Mouse (Mus musculus): ENCODE data around the gene Cdc42ep4. TPM values are rescaled to one million over a fixed set of nuclear protein-coding genes. Genes with fewer than 3 reads are reported as not detected.

Cdc42ep4 gene
- polyA plus RNA-seq, 1 experiment from 2014 or later: 30.2 TPM

GRCm38 (mm10) chr11:113752685-113753430 lies 1.2 kb upstream of the Cdc42ep4 start:
- ATAC-seq: no peak
- TF ChIP-seq CTCF (IDR thresholded peaks at IDR 0.05; ENCODE audit: low read depth): no peak
- Histone ChIP-seq H3K9ac (ENCODE audit: low read depth, low read length) (no peak overlapping the region), H3K4me2 (replicated peaks; ENCODE audit: low read depth) (peak overlapping the region; percentile 87; the same call in 1 of the 2 replicates), H3K36me3 (ENCODE audit: control insufficient read depth, insufficient read depth) (no peaks in the 10 kb centered on the region), H3K9me3 (ENCODE audit: control insufficient read depth) (no peaks in the 10 kb centered on the region), H3K27ac (ENCODE audit: low read depth, low read length) (no peak overlapping the region), H3K4me1 (replicated peaks; ENCODE audit: control insufficient read depth, insufficient read depth, low read length) (0 out of 2 replicates have a peak, but pooled peaks cover 7% of the 10 kb centered on the region), H3K27me3 (replicated peaks; ENCODE audit: control insufficient read depth, insufficient read depth, low read length) (no peaks in the 10 kb centered on the region), H3K4me3 (ENCODE audit: low read depth, low read length) (no peak overlapping the region)
- 93% methylated on average over 10 of the region's 10 CpGs for WGBS

DNA sequence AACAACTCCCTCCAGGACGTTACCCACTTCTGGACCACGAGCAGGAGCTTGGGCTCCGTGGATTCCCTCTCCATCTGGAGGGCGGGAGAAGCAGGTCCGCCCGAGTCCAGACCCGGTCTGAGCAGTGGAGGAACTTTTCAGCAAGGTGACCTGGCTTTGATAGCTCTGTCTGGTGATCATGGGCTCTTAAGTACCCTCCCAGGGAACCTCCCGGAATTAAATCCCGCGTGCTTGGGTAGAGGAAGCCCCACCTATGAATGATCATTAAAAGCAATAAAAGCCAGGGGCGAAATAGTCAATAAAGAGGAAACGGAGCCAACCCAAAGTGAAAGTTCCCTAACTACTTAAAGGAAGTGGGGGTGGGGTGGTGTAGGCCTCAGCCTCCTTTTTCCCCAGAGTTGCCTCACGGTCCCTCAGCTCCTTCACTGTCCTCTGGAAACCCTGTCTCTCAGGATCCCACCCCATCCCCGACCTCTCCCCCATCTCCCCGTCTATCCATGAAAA lies 529 bp upstream of the Cdc42ep4 start:
- H3K4me1 ChIP-seq (replicated peaks; ENCODE audit: control insufficient read depth, insufficient read depth, low read length): peaks cover 13% of the 10 kb centered on the region; the same call in 1 of the 2 replicates
- peak overlapping the region; percentile 69 for H3K4me3 ChIP-seq (ENCODE audit: low read depth, low read length)
- 13% methylated on average over 15 of the region's 15 CpGs for WGBS
- no peaks in the 10 kb centered on the region for H3K27me3 ChIP-seq (replicated peaks; ENCODE audit: control insufficient read depth, insufficient read depth, low read length)
- no peak for TF ChIP-seq CTCF (IDR thresholded peaks at IDR 0.05; ENCODE audit: low read depth)
- ATAC-seq: 0 out of 2 replicates have a peak, but pooled peaks have one; percentile 4
- peak overlapping the region; percentile 87 for H3K4me2 ChIP-seq (replicated peaks; ENCODE audit: low read depth)
- H3K9ac ChIP-seq (ENCODE audit: low read depth, low read length): peak overlapping the region; percentile 69
- H3K27ac ChIP-seq (ENCODE audit: low read depth, low read length): peak overlapping the region; percentile 87
- no peaks in the 10 kb centered on the region for H3K36me3 ChIP-seq (ENCODE audit: control insufficient read depth, insufficient read depth)
- H3K9me3 ChIP-seq (ENCODE audit: control insufficient read depth): no peaks in the 10 kb centered on the region

DNA sequence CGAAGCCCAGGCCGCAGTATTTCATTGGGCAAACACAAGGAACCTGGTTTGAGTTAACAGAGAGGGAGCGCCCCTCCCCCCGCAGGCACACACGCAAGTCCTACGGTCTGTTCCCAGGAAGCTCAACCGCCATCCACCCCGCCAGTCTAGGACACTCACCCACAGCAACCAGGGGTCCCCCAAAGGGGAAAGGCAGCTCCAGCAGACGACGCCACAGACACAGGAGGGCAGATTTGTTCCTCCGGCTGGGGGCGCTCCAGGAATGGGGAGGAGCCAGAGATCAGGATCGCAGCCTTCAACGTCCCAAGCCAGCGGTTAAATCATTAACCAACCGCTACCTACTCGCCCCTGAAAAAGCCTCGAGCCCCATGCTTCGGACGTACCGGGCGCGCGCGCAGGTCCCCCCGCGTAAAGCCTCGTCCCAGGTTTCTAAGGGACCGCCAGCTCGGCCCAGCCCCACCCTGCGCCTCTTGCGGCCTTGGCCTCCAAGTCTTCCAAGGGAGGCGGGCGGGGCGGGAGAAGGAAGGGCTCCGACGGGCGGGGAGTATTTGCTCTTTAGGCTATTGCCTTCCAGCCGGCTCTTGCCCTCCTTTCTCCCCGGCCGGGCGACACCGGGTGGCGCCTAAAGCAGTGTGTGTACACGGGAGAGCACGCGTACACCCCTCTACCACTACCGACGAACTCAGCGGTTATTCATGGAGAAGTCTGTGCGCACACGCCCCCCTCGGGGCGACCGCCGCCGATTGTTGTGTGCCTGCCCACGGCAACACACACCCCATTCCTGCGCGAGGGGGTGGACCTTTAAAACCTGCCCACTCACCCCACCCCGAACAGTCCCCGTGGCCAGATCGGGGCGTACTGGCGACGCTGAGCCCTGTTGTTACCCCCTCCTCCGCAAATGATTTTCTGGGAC lies 854 bp downstream of the Cdc42ep4 start:
- H3K4me3 ChIP-seq (ENCODE audit: low read depth, low read length): peak overlapping the region; percentile 69
- peak; percentile 78 for TF ChIP-seq CTCF (IDR thresholded peaks at IDR 0.05; ENCODE audit: low read depth)
- peak overlapping the region; percentile 87 for H3K4me2 ChIP-seq (replicated peaks; ENCODE audit: low read depth)
- under 1% methylated on average over 65 of the region's 67 CpGs for WGBS
- H3K9ac ChIP-seq (ENCODE audit: low read depth, low read length): peak overlapping the region; percentile 69
- peak; percentile 76 for ATAC-seq
- peak overlapping the region; percentile 87 for H3K27ac ChIP-seq (ENCODE audit: low read depth, low read length)
- H3K9me3 ChIP-seq (ENCODE audit: control insufficient read depth): no peaks in the 10 kb centered on the region
- peaks cover 17% of the 10 kb centered on the region; the same call in 1 of the 2 replicates for H3K4me1 ChIP-seq (replicated peaks; ENCODE audit: control insufficient read depth, insufficient read depth, low read length)
- no peaks in the 10 kb centered on the region for H3K27me3 ChIP-seq (replicated peaks; ENCODE audit: control insufficient read depth, insufficient read depth, low read length)
- no peaks in the 10 kb centered on the region; the same call in 1 of the 2 replicates for H3K36me3 ChIP-seq (ENCODE audit: control insufficient read depth, insufficient read depth)

GRCm38 (mm10) chr11:113749749-113750351 lies 1.8 kb downstream of the Cdc42ep4 start:
- Histone ChIP-seq H3K9ac (ENCODE audit: low read depth, low read length) (peak overlapping the region; percentile 69), H3K27ac (ENCODE audit: low read depth, low read length) (peak overlapping the region; percentile 87), H3K27me3 (replicated peaks; ENCODE audit: control insufficient read depth, insufficient read depth, low read length) (no peaks in the 10 kb centered on the region), H3K4me1 (replicated peaks; ENCODE audit: control insufficient read depth, insufficient read depth, low read length) (peaks cover 17% of the 10 kb centered on the region; the same call in 1 of the 2 replicates), H3K36me3 (ENCODE audit: control insufficient read depth, insufficient read depth) (no peaks in the 10 kb centered on the region; the same call in 1 of the 2 replicates), H3K9me3 (ENCODE audit: control insufficient read depth) (no peaks in the 10 kb centered on the region), H3K4me3 (ENCODE audit: low read depth, low read length) (peak overlapping the region; percentile 69), H3K4me2 (replicated peaks; ENCODE audit: low read depth) (peak overlapping the region; percentile 87)
- TF ChIP-seq CTCF (IDR thresholded peaks at IDR 0.05; ENCODE audit: low read depth): no peak
- ATAC-seq: peak; percentile 64
- WGBS: 4% methylated on average over 9 of the region's 9 CpGs

DNA sequence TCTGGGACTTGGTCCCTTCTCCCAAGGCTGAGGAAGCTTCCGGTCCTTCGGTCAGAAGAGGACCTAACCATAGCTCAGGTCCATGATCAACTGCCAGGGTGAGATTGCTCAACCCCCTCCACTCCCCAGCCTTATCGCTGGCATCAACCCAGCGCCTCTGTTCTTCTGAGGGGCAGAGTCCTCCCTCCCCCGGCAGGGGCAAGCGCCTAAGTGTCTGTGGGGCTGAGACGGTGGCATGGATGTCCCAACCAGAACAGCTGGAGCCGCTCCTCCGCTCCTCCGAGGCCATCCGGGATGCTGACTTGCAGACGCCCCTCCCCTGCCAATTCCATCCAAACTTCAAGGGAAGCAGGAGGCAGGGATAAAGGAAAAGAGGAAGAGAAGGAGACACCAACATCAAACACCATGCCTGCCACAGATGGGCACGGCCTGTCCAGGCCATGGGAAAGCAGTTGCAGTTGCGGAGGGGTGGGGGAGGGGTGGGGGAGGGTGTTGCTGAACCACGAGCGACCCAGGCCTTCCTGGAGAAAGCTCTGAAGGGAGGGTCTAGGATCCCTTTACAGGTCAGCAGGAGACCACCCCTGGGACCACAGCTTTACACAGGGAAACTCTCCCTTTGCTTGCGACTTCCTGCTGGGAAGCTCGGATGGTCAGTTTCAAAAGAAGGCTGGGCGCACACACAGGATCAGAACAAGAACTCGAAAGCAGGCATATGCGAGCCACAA lies 2.7 kb downstream of the Cdc42ep4 start:
- H3K27ac ChIP-seq (ENCODE audit: low read depth, low read length): peak overlapping the region; percentile 87
- 3% methylated on average over 21 of the region's 21 CpGs for WGBS
- no peaks in the 10 kb centered on the region; the same call in 1 of the 2 replicates for H3K36me3 ChIP-seq (ENCODE audit: control insufficient read depth, insufficient read depth)
- peak overlapping the region; percentile 87 for H3K4me2 ChIP-seq (replicated peaks; ENCODE audit: low read depth)
- TF ChIP-seq CTCF (IDR thresholded peaks at IDR 0.05; ENCODE audit: low read depth): no peak
- peak; percentile 3; the same call in 1 of the 2 replicates for ATAC-seq
- H3K9ac ChIP-seq (ENCODE audit: low read depth, low read length): peak overlapping the region; percentile 69
- H3K9me3 ChIP-seq (ENCODE audit: control insufficient read depth): no peaks in the 10 kb centered on the region
- peak overlapping the region; percentile 69 for H3K4me3 ChIP-seq (ENCODE audit: low read depth, low read length)
- peaks cover 17% of the 10 kb centered on the region; the same call in 1 of the 2 replicates for H3K4me1 ChIP-seq (replicated peaks; ENCODE audit: control insufficient read depth, insufficient read depth, low read length)
- H3K27me3 ChIP-seq (replicated peaks; ENCODE audit: control insufficient read depth, insufficient read depth, low read length): no peaks in the 10 kb centered on the region

All from intestine, postnatal 0 days (tissue).